Mouse (Mus musculus): ENCODE measurements at regions not wholly inside any gene's neighbourhood (a gene's known extent, or its start where the extent isn't known, plus 50 kb on each side); places are given as distances from the start of the nearest gene placed in this dataset.

DNA sequence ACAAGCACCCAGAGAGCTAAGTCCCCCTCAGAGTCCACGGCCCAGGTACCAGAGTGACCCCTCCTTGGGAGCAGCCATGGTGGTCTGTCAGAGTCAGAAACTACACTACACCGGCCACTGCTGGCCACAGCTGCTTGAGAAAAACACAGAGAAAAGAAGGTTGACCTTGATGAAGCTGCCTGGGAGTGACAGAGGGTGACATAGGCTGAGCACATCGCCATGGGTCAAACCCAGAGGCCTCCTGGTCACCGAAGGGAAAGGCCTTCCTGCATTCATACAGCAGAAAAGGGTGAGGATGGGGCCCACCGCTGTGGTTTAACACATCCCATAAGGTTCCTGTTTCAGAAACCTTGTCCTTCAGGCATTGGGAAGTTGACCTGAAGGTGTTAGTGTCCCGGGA, 153.0 kb downstream of the Setd4 start:
- no peak for TF ChIP-seq ZNF384 (IDR thresholded peaks at IDR 0.05; ENCODE audit: low read depth, low read length)
- no peak for TF ChIP-seq ZC3H11A (IDR thresholded peaks at IDR 0.05; ENCODE audit: borderline replicate concordance, low read depth, low read length)
- no peak for TF ChIP-seq HCFC1 (IDR thresholded peaks at IDR 0.05; ENCODE audit: borderline replicate concordance, insufficient read depth, low read length)
- TF ChIP-seq MAFK (IDR thresholded peaks at IDR 0.05; ENCODE audit: insufficient read depth, low read depth, low read length), result no peak
